Mouse (Mus musculus) ZHBTc4 (cell line): ENCODE measurements around the gene Gm49601.

Experiments used
- DNase-seq: peaks from one replicate; pipeline ENCODE4 v3.0.0-alpha.2; 2011; ENCODE audit warnings: low read depth, low spot score

The Gm49601 gene

GRCm38 (mm10) chr16:18582426-18583148 is 43.6 kb downstream of the Gm49601 start:
- DNase-seq: peak; percentile 75

DNA sequence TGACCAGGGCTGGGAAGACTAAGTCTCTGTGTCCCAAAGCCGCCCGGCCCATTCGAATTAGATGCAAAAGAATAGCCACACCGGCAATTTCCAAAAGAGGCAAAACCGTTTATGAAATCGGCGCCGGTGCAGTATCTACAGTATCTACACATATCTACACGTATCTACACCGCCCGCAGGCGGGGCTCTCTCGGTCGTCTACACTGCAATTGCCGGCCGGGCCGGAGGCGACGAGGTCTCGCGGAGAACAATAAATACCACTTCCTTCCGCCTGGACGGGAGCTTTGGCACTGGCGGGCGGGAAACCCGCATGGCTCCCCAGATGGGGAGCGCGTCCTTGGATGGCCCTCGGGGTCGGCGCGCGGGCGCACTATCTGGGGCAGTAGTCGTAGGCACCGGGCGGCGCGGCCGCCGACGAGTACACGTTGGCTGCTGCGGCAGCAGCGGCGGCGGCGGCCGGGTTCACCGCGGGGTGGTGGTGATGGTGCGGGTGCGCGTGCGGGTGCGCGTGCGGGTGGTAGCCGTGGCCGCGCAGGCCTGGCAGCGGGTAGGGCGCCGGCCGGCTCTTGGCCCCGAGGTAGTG is 44.5 kb downstream of the Gm49601 start:
- DNase-seq: peak; percentile 62

- DNase-seq: no peak
Observed at GRCm38 (mm10) chr16:18581050-18581622, 45.1 kb downstream of the Gm49601 start.

- DNase-seq: no peak
Observed at GRCm38 (mm10) chr16:18580389-18580788, 45.8 kb downstream of the Gm49601 start.

- DNase-seq: peak; percentile 33
Observed at GRCm38 (mm10) chr16:18577599-18578160, 48.5 kb downstream of the Gm49601 start.

GRCm38 (mm10) chr16:18577071-18577470 is 49.2 kb downstream of the Gm49601 start:
- no peak for DNase-seq

DNA sequence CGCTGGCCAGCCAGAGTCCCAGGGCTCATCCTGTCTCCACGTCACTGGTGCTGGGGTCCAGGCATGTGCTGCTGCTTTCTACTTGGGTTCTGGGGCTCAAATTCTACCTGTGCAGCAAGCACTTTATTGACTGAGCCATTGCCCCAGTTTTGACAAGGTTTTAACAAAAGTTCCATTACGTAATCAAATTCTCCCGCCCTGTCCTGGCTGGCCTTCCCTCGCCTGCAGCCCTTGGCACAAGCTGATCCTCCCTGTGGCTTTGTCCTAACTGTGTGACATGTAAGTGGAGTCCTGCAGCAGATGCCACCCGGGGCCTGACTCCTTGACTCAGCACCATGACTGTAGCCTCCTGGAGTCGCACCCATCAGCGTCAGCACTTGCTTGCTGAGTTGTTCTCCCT is 52.0 kb downstream of the Gm49601 start:
- no peak for DNase-seq
